Mouse (Mus musculus) lung, adult 18-20 months (tissue): Measurements from ENCODE around the gene Zc3h8.

Experiments used
- DNase-seq, 2 experiments: peaks; one replicate each; pipeline ENCODE4 v3.0.0; 2022; ENCODE audit warnings: mixed read lengths in 2 of 2

Gene Zc3h8

DNA sequence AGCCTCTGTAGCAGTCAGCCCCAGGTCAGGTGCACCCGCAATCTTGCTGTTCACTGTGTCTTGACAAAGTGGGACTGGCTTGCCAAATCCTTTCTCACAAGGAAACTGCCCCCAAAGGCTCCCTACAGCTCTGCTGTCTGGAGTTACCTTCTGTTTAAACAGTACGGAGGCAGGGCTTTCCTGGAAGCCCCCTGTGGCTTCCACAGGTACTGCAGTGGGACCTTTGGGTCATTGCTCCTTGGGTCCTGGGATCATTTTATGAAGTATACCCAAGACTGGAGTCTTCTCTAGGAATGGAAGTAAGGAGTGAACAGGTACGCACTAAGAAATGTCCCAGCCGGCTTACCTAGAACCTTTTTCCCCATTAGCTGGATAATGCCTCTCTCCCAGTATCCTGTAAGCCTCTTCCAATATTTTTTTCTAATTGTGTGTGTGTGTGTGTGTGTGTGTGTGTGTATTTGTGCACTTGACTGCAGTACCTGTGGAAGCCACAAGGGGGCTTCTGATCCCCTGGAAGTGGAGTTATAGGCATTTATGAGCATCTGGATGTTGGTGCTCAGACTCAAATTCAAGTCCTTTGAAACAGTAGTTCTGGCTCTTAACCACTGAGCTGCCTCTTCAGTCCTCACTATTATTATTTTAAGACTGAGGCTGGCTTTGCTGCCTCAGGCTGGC is 53.1 kb downstream of the Zc3h8 start:
- DNase-seq: no peak

- DNase-seq: no peak
Observed at GRCm38 (mm10) chr2:128887866-128888550, 55.9 kb downstream of the Zc3h8 start.

GRCm38 (mm10) chr2:128885225-128885811 is 58.6 kb downstream of the Zc3h8 start:
- no peak for DNase-seq

DNA sequence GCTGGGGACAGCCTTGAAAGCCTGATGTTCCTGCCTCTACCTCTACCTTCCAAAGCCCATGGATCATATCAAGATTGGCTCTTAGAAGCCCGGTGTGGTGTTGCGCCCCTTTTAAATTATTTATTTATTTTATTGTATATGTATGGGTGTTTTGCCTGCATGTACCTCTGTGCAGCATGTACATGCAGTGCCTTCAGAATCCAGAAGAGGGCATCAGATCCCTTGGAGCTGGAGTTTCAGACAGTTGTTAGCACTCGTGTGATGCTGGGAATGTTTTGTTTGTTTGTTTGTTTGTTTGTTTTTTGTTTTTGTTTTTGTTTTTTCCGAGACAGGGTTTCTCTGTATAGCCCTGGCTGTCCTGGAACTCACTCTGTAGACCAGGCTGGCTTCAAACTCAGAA is 62.6 kb downstream of the Zc3h8 start:
- DNase-seq: no peak
